16 mouse cellular contexts compared by ENCODE assay signal in the genomic region with DNA sequence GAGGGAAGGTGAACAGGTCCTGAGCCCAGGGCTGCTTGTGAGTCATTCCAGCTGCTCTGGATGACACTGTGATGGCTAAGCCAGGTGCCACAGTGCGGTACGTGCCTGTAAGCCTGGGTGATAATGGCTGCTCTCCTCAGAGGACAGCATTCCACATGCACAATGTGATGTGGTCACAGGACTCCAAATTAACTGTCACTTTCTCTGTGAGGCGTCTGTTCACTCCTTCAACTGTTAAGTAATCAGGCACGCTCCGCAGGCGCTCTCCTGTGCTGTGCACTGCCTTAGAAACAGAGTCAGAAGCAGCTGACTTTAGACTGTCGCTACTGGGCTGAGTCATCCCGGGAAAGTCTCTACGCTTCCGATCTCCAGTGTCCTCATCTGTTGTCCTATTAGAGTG. TPM values are rescaled to one million over a fixed set of nuclear protein-coding genes. Genes with fewer than 3 reads are reported as not detected.
DNase-seq lines count a peak whose midpoint lies in the region; ATAC-seq and TF ChIP-seq lines count a peak whose summit lies in the region.
"Had no signal": no experiment of that assay in that cellular context is flagged by ENCODE, and none has a peak within 500 bp of the region (broad histone marks: within the 10 kb centered on the region; RNA-seq: fewer than 3 reads in every experiment).

No protein-coding gene starts in this region.

- H3K4me2 ChIP-seq in CH12.LX (ENCODE audit: insufficient read depth, low read depth, poor library complexity, severe bottlenecking): no peak overlapping the region; the same call in 1 of the 2 replicates
- H3K4me2 ChIP-seq in liver, embryonic 13.5 days: no peak overlapping the region
- H3K4me2 ChIP-seq: hindbrain, embryonic 15.5 days had no signal

- H3K27me3 ChIP-seq in CH12.LX (replicated peaks): no peaks in the 10 kb centered on the region
- peaks cover 14% of the 10 kb centered on the region for H3K27me3 ChIP-seq in liver, embryonic 13.5 days
- H3K27me3 ChIP-seq: hindbrain, embryonic 15.5 days had no signal

- H3K79me2 ChIP-seq in CH12.LX (replicated peaks; ENCODE audit: control insufficient read depth, extremely low read depth, insufficient read depth, poor library complexity, severe bottlenecking): no peaks in the 10 kb centered on the region

- H3K36me3 ChIP-seq in CH12.LX (replicated peaks in 1 of 2; ENCODE audit: control insufficient read depth in 1 of 2, insufficient read depth in 1 of 2, low read length in 1 of 2): peaks cover 14 to 28% of the 10 kb centered on the region in 2 experiments
- peaks cover 29% of the 10 kb centered on the region for H3K36me3 ChIP-seq in liver, embryonic 13.5 days

- H3K27ac ChIP-seq in CH12.LX (ENCODE audit: insufficient read depth, low read depth): no peak overlapping the region
- peak overlapping the region; percentile 2 for H3K27ac ChIP-seq in liver, embryonic 13.5 days
- H3K27ac ChIP-seq: hindbrain, embryonic 15.5 days; liver, embryonic 14.5 days; macrophage had no signal

- H3K9ac ChIP-seq in CH12.LX (ENCODE audit: insufficient read depth, low read depth): no peak overlapping the region
- H3K9ac ChIP-seq in liver, embryonic 13.5 days: no peak overlapping the region
- H3K9ac ChIP-seq: hindbrain, embryonic 15.5 days; liver, embryonic 14.5 days had no signal

- intact Hi-C loops in left cerebral cortex, postnatal 25 days (cut with DNase I): no loop called here

- peaks cover 3 to 9% of the 10 kb centered on the region in 2 experiments; a peak in 3 of 4 replicates for H3K4me1 ChIP-seq in CH12.LX (ENCODE audit: control insufficient read depth in 1 of 2, insufficient read depth in 2 of 2)
- peaks cover 43% of the 10 kb centered on the region for H3K4me1 ChIP-seq in liver, embryonic 13.5 days (replicated peaks)

- TF ChIP-seq POLR2A in CH12.LX (IDR thresholded peaks at IDR 0.05; ENCODE audit: low read depth, low read length): no peak

- dilution Hi-C loops in CH12.LX (cut with MboI; ENCODE audit: extremely low pct_ligation_motif_present, extremely low pct_unique_long_range_greater_than_20kb, low sequenced_read_pairs): no loop called here

- peaks cover 4% of the 10 kb centered on the region for H3K9me3 ChIP-seq in CH12.LX (replicated peaks; ENCODE audit: low read length)
- 0 out of 2 replicates have a peak, but pooled peaks cover 4% of the 10 kb centered on the region for H3K9me3 ChIP-seq in liver, embryonic 13.5 days (replicated peaks)
- H3K9me3 ChIP-seq: hindbrain, embryonic 15.5 days had no signal

- WGBS in liver, embryonic 13.5 days (ENCODE audit: insufficient replicate concordance): 58% methylated on average over 10 of the region's 10 CpGs

- no peak overlapping the region for H3K4me3 ChIP-seq in CH12.LX (replicated peaks in 1 of 3; ENCODE audit: low read depth in 2 of 3, low read length in 2 of 3, poor library complexity in 1 of 3)
- H3K4me3 ChIP-seq in liver, embryonic 13.5 days (replicated peaks): no peak overlapping the region
- H3K4me3 ChIP-seq: hindbrain, embryonic 15.5 days had no signal

- in situ Hi-C loops in CH12.LX (cut with MboI; ENCODE audit: low pct_ligation_motif_present, low pct_unique_long_range_greater_than_20kb, low sequenced_read_pairs): no loop called here

- no peak for TF ChIP-seq EP300 in CH12.LX (IDR thresholded peaks at IDR 0.05; ENCODE audit: low read length)

- no peak for TF ChIP-seq CTCF in CH12.LX (conservative IDR thresholded peaks at IDR 0.05 in 1 of 2, IDR thresholded peaks at IDR 0.05 in 1 of 2; ENCODE audit: low read depth in 2 of 2, low read length in 2 of 2)

- no peak for TF ChIP-seq RAD21 in CH12.LX (IDR thresholded peaks at IDR 0.05; ENCODE audit: low read depth, low read length)

- DNase-seq in frontal cortex, postnatal 10 days (ENCODE audit: low spot score in 2 of 2): no peak
- DNase-seq in left cerebral cortex, postnatal 25 days (ENCODE audit: low spot score in 2 of 2): peak; percentile 24 to 35
- no peak for DNase-seq in left cerebral cortex, adult 11 months (ENCODE audit: low spot score)
- no peak for DNase-seq in CH12.LX (ENCODE audit: extremely low read depth)
- no peak for DNase-seq in liver, embryonic 13.5 days
- DNase-seq in urinary bladder, postnatal 14 days (ENCODE audit: low spot score): no peak
- DNase-seq: adrenal gland, postnatal 10 days; cerebellum, postnatal 14 days; gastrocnemius, postnatal 14 days; kidney, adult 8-10 months had no signal

- peak; percentile 68 for ATAC-seq in frontal cortex, adult (ENCODE audit: low TSS enrichment)
- ATAC-seq in liver, embryonic 13.5 days (ENCODE audit: low read depth): 0 out of 2 replicates have a peak, but pooled peaks have one; percentile 13
- no peak for ATAC-seq in monocyte, adult 5-6 weeks (replicated peaks; ENCODE audit: insufficient number of reproducible peaks, low FRiP score, low TSS enrichment, poor library complexity, severe bottlenecking)
- ATAC-seq: forebrain, embryonic 14.5 days had no signal

TF ChIP-seq in CH12.LX, 34 proteins besides CTCF, POLR2A, EP300 and RAD21:
- TF ChIP-seq MAX (IDR thresholded peaks at IDR 0.05; ENCODE audit: low read length) (no peak), NELFE (IDR thresholded peaks at IDR 0.05; ENCODE audit: low read depth, low read length) (no peak), IRF4 (IDR thresholded peaks at IDR 0.05; ENCODE audit: low read depth, low read length) (peak; percentile 69), BHLHE40 (IDR thresholded peaks at IDR 0.05; ENCODE audit: low read depth, low read length) (peak; percentile 53; the same call in 1 of the 2 replicates), KAT2A (IDR thresholded peaks at IDR 0.05; ENCODE audit: insufficient replicate concordance, low read length) (no peak), JUND (conservative IDR thresholded peaks at IDR 0.05; ENCODE audit: low read depth, low read length) (0 out of 2 replicates have a peak, but pooled peaks have one; percentile 22), ETS1 (conservative IDR thresholded peaks at IDR 0.05; ENCODE audit: low read depth, low read length) (0 out of 2 replicates have a peak, but pooled peaks have one; percentile 24), ELF1 (IDR thresholded peaks at IDR 0.05; ENCODE audit: low read depth, low read length) (no peak)

RNA-seq across cellular contexts. Expression of a gene that starts 32.7 kb away (rescaled TPM):
- total RNA-seq in left cerebral cortex, postnatal 25 days (2021): 100 to 1,000 TPM in 1 of 2 experiments, 10 to 100 TPM in 1; 95.0 to 111 TPM
- total RNA-seq in CH12.LX (2012; rRNA removed): 26.8 and 46.2 TPM in 2 replicates
- total RNA-seq in CH12.LX (2014; rRNA removed): 55.3 and 64.9 TPM in 2 replicates
- polyA plus RNA-seq in CH12.LX (2012; ENCODE audit: insufficient read length, low read depth): 30.5 and 33.4 TPM in 2 replicates
- polyA plus RNA-seq in liver, embryonic 13.5 days (2015; fragmentation: Nextera tagmentation; extraction: Ambion mirVana): 272 and 303 TPM in 2 replicates
- total RNA-seq in monocyte, adult 5-6 weeks (2017): 25.2 to 35.8 TPM (median 30.1 TPM) in 3 replicates

RNA-seq across cellular contexts. Expression of a gene that starts 32.8 kb away (rescaled TPM):
- 1 to 10 TPM; 7.9 to 8.6 TPM for total RNA-seq in left cerebral cortex, postnatal 25 days (2021)
- total RNA-seq in CH12.LX (2012; rRNA removed) (4.6 and 4.7 TPM in 2 replicates), CH12.LX (2014; rRNA removed) (2.3 and 3.2 TPM in 2 replicates)
- polyA plus RNA-seq in CH12.LX (2012; ENCODE audit: insufficient read length, low read depth): 3.8 and 4.0 TPM in 2 replicates
- 2.8 and 2.9 TPM in 2 replicates for polyA plus RNA-seq in liver, embryonic 13.5 days (2015; fragmentation: Nextera tagmentation; extraction: Ambion mirVana)
- total RNA-seq in monocyte, adult 5-6 weeks (2017): 6.1 to 7.5 TPM (median 6.9 TPM) in 3 replicates

RNA-seq across cellular contexts. Expression of a gene that starts 48.6 kb away (rescaled TPM):
- total RNA-seq in left cerebral cortex, postnatal 25 days (2021): under 1 TPM; 0.57 to 0.60 TPM
- total RNA-seq in CH12.LX (2012; rRNA removed) (not detected in 2 replicates), CH12.LX (2014; rRNA removed) (not detected in 2 replicates)
- 0.23 TPM in 1 of 2 replicates, not detected in the other for polyA plus RNA-seq in CH12.LX (2012; ENCODE audit: insufficient read length, low read depth)
- 329 and 341 TPM in 2 replicates for polyA plus RNA-seq in liver, embryonic 13.5 days (2015; fragmentation: Nextera tagmentation; extraction: Ambion mirVana)
- total RNA-seq in monocyte, adult 5-6 weeks (2017): 0.29 to 0.58 TPM in 2 of 3 replicates, not detected in the other
- polyA plus RNA-seq: macrophage had no signal

RNA-seq across cellular contexts. Expression of a gene that starts 53.9 kb away (rescaled TPM):
- 10 to 100 TPM; 17.6 to 20.7 TPM for total RNA-seq in left cerebral cortex, postnatal 25 days (2021)
- total RNA-seq in CH12.LX (2012; rRNA removed): 15.8 and 16.2 TPM in 2 replicates
- total RNA-seq in CH12.LX (2014; rRNA removed): 15.5 and 15.7 TPM in 2 replicates
- polyA plus RNA-seq in CH12.LX (2012; ENCODE audit: insufficient read length, low read depth): 21.8 and 23.5 TPM in 2 replicates
- 121 and 130 TPM in 2 replicates for polyA plus RNA-seq in liver, embryonic 13.5 days (2015; fragmentation: Nextera tagmentation; extraction: Ambion mirVana)
- 4.9 to 35.0 TPM (median 16.9 TPM) in 3 replicates for total RNA-seq in monocyte, adult 5-6 weeks (2017)

Comparison
In these comparisons a context has a peak if more than half of its experiments do, and no peak if none do; other contexts are left out.
1. DNase-seq: peak in left cerebral cortex, postnatal 25 days (2 of 2); none in frontal cortex, postnatal 10 days (0 of 2), left cerebral cortex, adult 11 months (single experiment), CH12.LX (single experiment), liver, embryonic 13.5 days (single experiment) and urinary bladder, postnatal 14 days (single experiment).